Mouse (Mus musculus) embryonic facial prominence, embryonic 11.5 days (tissue): Measurements from ENCODE around the gene Snd1. TPM values are rescaled to one million over a fixed set of nuclear protein-coding genes. Genes with fewer than 3 reads are reported as not detected.

ENCODE experiments used
- ATAC-seq: fragments of 200-750 bp; cut with Nextera tagmentation; replicated peaks from 2 replicates; pipeline ENCODE4 v1.8.0; 2017; ENCODE audit warnings: low read depth; ENCODE audit not compliant: insufficient number of reproducible peaks, low FRiP score, low TSS enrichment
- DNase-seq: peaks from one replicate; pipeline ENCODE4 v3.0.0-alpha.2; 2015; ENCODE audit warnings: low spot score
- H3K27ac ChIP-seq: fragments of 300-500 bp; sonication (generic); replicated peaks from 2 replicates; pipeline ENCODE4 v1.5.1; 2014; ENCODE audit warnings: mild to moderate bottlenecking, low read depth, low read length, control low read depth
- H3K27me3 ChIP-seq: fragments of 300-500 bp; sonication (generic); 2 replicates; pipeline ENCODE4 v1.6.1; 2014; ENCODE audit warnings: mild to moderate bottlenecking, low read length, moderate library complexity, mixed read lengths; ENCODE audit not compliant: control insufficient read depth, insufficient read depth
- H3K36me3 ChIP-seq: fragments of 300-500 bp; sonication (generic); replicated peaks from 2 replicates; pipeline ENCODE4 v1.6.1; 2014; ENCODE audit warnings: low read depth, mild to moderate bottlenecking, low read length, moderate library complexity, mixed read lengths; ENCODE audit not compliant: control insufficient read depth, insufficient read depth
- H3K4me1 ChIP-seq: fragments of 300-500 bp; sonication (generic); 2 replicates; pipeline ENCODE4 v1.6.1; 2014; ENCODE audit warnings: low read length, mixed read lengths; ENCODE audit not compliant: control insufficient read depth, insufficient read depth
- H3K4me2 ChIP-seq: fragments of 300-500 bp; sonication (generic); 2 replicates; pipeline ENCODE4 v1.6.1; 2014; ENCODE audit warnings: low read depth, mild to moderate bottlenecking, control low read depth, low read length, moderate library complexity
- H3K4me3 ChIP-seq: fragments of 300-500 bp; sonication (generic); 2 replicates; pipeline ENCODE4 v1.5.1; 2014; ENCODE audit warnings: low read depth, low read length, control low read depth
- H3K9ac ChIP-seq: fragments of 300-500 bp; sonication (generic); replicated peaks from 2 replicates; pipeline ENCODE4 v1.6.1; 2014; ENCODE audit warnings: mild to moderate bottlenecking, control low read depth, low read length
- H3K9me3 ChIP-seq: fragments of 300-500 bp; sonication (generic); replicated peaks from 2 replicates; pipeline ENCODE4 v1.6.1; 2016; ENCODE audit warnings: mild to moderate bottlenecking, low read length, inconsistent platforms, mixed read lengths; ENCODE audit not compliant: control insufficient read depth
- WGBS: fragments of 180-500 bp; shearing (Covaris S2); extraction: QIAGEN DNeasy Blood & Tissue Kit; methylation state at CpG from one replicate; pipeline ENCODE4 v1.1.7; 2014; 5-methylcytosine and 5-hydroxymethylcytosine counted together
- polyA plus RNA-seq: library from polyadenylated mRNA; unstranded; fragments of >200 nt; fragmentation: Nextera tagmentation; extraction: Ambion mirVana; gene quantifications from 2 replicates; pipeline ENCODE4 v1.2.1, GENCODE M21; 2014

Snd1 gene
- polyA plus RNA-seq, 1 experiment from 2014 or later: 92.6 TPM

- Histone ChIP-seq H3K9ac (no peak overlapping the region), H3K36me3 (no peaks in the 10 kb centered on the region), H3K4me1 (no peaks in the 10 kb centered on the region), H3K27ac (no peak overlapping the region), H3K27me3 (no peaks in the 10 kb centered on the region), H3K9me3 (no peaks in the 10 kb centered on the region), H3K4me3 (no peak overlapping the region), H3K4me2 (no peak overlapping the region)
- WGBS: 37% methylated on average over 2 of the region's 2 CpGs
- no peak for ATAC-seq
- no peak for DNase-seq
Measured at GRCm38 (mm10) chr6:28633120-28633519, 158.2 kb downstream of the Snd1 start.

GRCm38 (mm10) chr6:28633656-28634055 lies 158.7 kb downstream of the Snd1 start:
- ATAC-seq (no peak), DNase-seq (no peak)
- 67% methylated on average over 3 of the region's 3 CpGs for WGBS
- no peaks in the 10 kb centered on the region for H3K4me1 ChIP-seq
- no peak overlapping the region for H3K27ac ChIP-seq
- H3K36me3 ChIP-seq: no peaks in the 10 kb centered on the region
- no peak overlapping the region for H3K9ac ChIP-seq
- H3K4me3 ChIP-seq: no peak overlapping the region
- no peak overlapping the region for H3K4me2 ChIP-seq
- no peaks in the 10 kb centered on the region for H3K27me3 ChIP-seq
- no peaks in the 10 kb centered on the region for H3K9me3 ChIP-seq

- ATAC-seq: no peak
- H3K4me1 ChIP-seq: no peaks in the 10 kb centered on the region
- no peak for DNase-seq
- no peaks in the 10 kb centered on the region for H3K36me3 ChIP-seq
- no peak overlapping the region for H3K27ac ChIP-seq
- WGBS: 71% methylated on average over 1 of the region's 1 CpGs
- no peaks in the 10 kb centered on the region for H3K9me3 ChIP-seq
- H3K4me2 ChIP-seq: no peak overlapping the region
- no peaks in the 10 kb centered on the region for H3K27me3 ChIP-seq
- no peak overlapping the region for H3K9ac ChIP-seq
- H3K4me3 ChIP-seq: no peak overlapping the region
Measured at GRCm38 (mm10) chr6:28635092-28635491, 160.2 kb downstream of the Snd1 start.

GRCm38 (mm10) chr6:28635531-28636348 lies 160.8 kb downstream of the Snd1 start:
- WGBS: 77% methylated on average over 6 of the region's 6 CpGs
- Histone ChIP-seq H3K9me3 (no peaks in the 10 kb centered on the region), H3K27me3 (no peaks in the 10 kb centered on the region), H3K4me2 (no peak overlapping the region), H3K27ac (no peak overlapping the region), H3K9ac (no peak overlapping the region), H3K36me3 (no peaks in the 10 kb centered on the region), H3K4me1 (no peaks in the 10 kb centered on the region), H3K4me3 (no peak overlapping the region)
- no peak for DNase-seq
- no peak for ATAC-seq

GRCm38 (mm10) chr6:28640088-28640487 lies 165.1 kb downstream of the Snd1 start:
- Histone ChIP-seq H3K36me3 (no peaks in the 10 kb centered on the region), H3K4me1 (no peaks in the 10 kb centered on the region), H3K9ac (no peak overlapping the region), H3K4me2 (no peak overlapping the region), H3K9me3 (no peaks in the 10 kb centered on the region), H3K27ac (no peak overlapping the region), H3K4me3 (no peak overlapping the region), H3K27me3 (no peaks in the 10 kb centered on the region)
- ATAC-seq (no peak), DNase-seq (no peak)
- WGBS: 98% methylated on average over 5 of the region's 5 CpGs

- no peak overlapping the region for H3K4me2 ChIP-seq
- no peak overlapping the region for H3K27ac ChIP-seq
- H3K36me3 ChIP-seq: no peaks in the 10 kb centered on the region
- H3K9me3 ChIP-seq: no peaks in the 10 kb centered on the region
- H3K27me3 ChIP-seq: no peaks in the 10 kb centered on the region
- DNase-seq: no peak
- ATAC-seq: no peak
- H3K4me3 ChIP-seq: no peak overlapping the region
- H3K9ac ChIP-seq: no peak overlapping the region
- no peaks in the 10 kb centered on the region for H3K4me1 ChIP-seq
- WGBS: 62% methylated on average over 2 of the region's 2 CpGs
Measured at GRCm38 (mm10) chr6:28642909-28643308, 168.0 kb downstream of the Snd1 start.

GRCm38 (mm10) chr6:28645231-28645630 lies 170.3 kb downstream of the Snd1 start:
- Histone ChIP-seq H3K4me1 (no peaks in the 10 kb centered on the region), H3K36me3 (no peaks in the 10 kb centered on the region), H3K9me3 (no peaks in the 10 kb centered on the region), H3K4me3 (no peak overlapping the region), H3K9ac (no peak overlapping the region), H3K4me2 (no peak overlapping the region), H3K27me3 (no peaks in the 10 kb centered on the region), H3K27ac (no peak overlapping the region)
- no peak for ATAC-seq
- no peak for DNase-seq

- Histone ChIP-seq H3K9me3 (no peaks in the 10 kb centered on the region), H3K27ac (no peak overlapping the region), H3K4me1 (no peaks in the 10 kb centered on the region), H3K9ac (no peak overlapping the region), H3K27me3 (no peaks in the 10 kb centered on the region), H3K36me3 (no peaks in the 10 kb centered on the region; the same call in 1 of the 2 replicates), H3K4me3 (no peak overlapping the region), H3K4me2 (no peak overlapping the region)
- no peak for DNase-seq
- 97% methylated on average over 5 of the region's 5 CpGs for WGBS
- ATAC-seq: no peak
Measured at GRCm38 (mm10) chr6:28656511-28656910, 181.6 kb downstream of the Snd1 start.
